Mouse (Mus musculus) heart, postnatal 14 days (tissue): ENCODE measurements around the gene Sbds. TPM values are rescaled to one million over a fixed set of nuclear protein-coding genes. Genes with fewer than 3 reads are reported as not detected.

ENCODE experiments used
- DNase-seq, 2 experiments: peaks; one replicate each; pipeline ENCODE4 v3.0.0; 2021 to 2022
- intact Hi-C: fragments of 180-260 bp; cut with DNase I; formaldehyde crosslinking; loops from one replicate; pipeline ENCODE4 v1.15.1; 2025
- total RNA-seq, 2 experiments: library from RNA; stranded (reverse); gene quantifications; 2 replicates each; pipeline ENCODE4 v1.2.3; 2021

The Sbds gene
- total RNA-seq, 2 experiments from 2014 or later = 39.9 to 45.4 TPM

GRCm38 (mm10) chr5:130205441-130206023 is 49.8 kb downstream of the Sbds start:
- no peak for DNase-seq
- intact Hi-C loops = no loop called here

- intact Hi-C loops = no loop called here
Observed at GRCm38 (mm10) chr5:130204560-130204959, 50.8 kb downstream of the Sbds start.

GRCm38 (mm10) chr5:130203948-130204347 is 51.4 kb downstream of the Sbds start:
- no peak for DNase-seq
- intact Hi-C loops = no loop called here

More at GRCm38 (mm10) chr5:130204560-130204959, 50.8 kb downstream of the Sbds start:
- no peak for DNase-seq

- intact Hi-C loops = no loop called here
- DNase-seq = no peak
Observed at GRCm38 (mm10) chr5:130200233-130201029, 54.9 kb downstream of the Sbds start.

GRCm38 (mm10) chr5:130197981-130198380 is 57.3 kb downstream of the Sbds start:
- DNase-seq = no peak
- intact Hi-C loops = no loop called here

- intact Hi-C loops = no loop called here
- no peak for DNase-seq
Observed at GRCm38 (mm10) chr5:130197454-130197853, 57.9 kb downstream of the Sbds start.

GRCm38 (mm10) chr5:130196307-130196706 is 59.0 kb downstream of the Sbds start:
- intact Hi-C loops = no loop called here
- DNase-seq = no peak

Other genes starting within 250 kb of the Sbds start
- 1 to 10 TPM; 6.8 to 7.7 TPM for gene Asl, start 226.3 kb downstream of the Sbds start, total RNA-seq
- gene Crcp, start 226.2 kb downstream of the Sbds start, total RNA-seq = 10 to 100 TPM; 11.4 to 11.9 TPM
- gene Tpst1, start 182.2 kb downstream of the Sbds start, total RNA-seq = 10 to 100 TPM; 15.7 to 16.9 TPM
- gene Kctd7, start 110.7 kb downstream of the Sbds start, total RNA-seq = 1 to 10 TPM; 1.6 to 3.4 TPM
- gene Rabgef1, start 83.7 kb downstream of the Sbds start, total RNA-seq = 10 to 100 TPM; 17.8 to 20.8 TPM
- 10 to 100 TPM; 31.7 to 33.0 TPM for gene Tmem248, start 38.4 kb downstream of the Sbds start, total RNA-seq
- 1 to 10 TPM; 8.3 to 9.3 TPM for gene Tyw1, start 89 bp upstream of the Sbds start, total RNA-seq
- gene Caln1, start 113.9 kb upstream of the Sbds start, total RNA-seq = not detected
- not detected for gene A330070K13Rik, start 129.1 kb upstream of the Sbds start, total RNA-seq